Mouse (Mus musculus) Patski (cell line): ENCODE data around the gene Tmem181a. TPM values are rescaled to one million over a fixed set of nuclear protein-coding genes. Genes with fewer than 3 reads are reported as not detected.
"Not testable (repeated sequence)": the region's sequence is repeated elsewhere in the genome, so short reads cannot be mapped to it uniquely, and the experiment has no call there.

Experiments used
- ATAC-seq: fragments of 100-300 bp; one replicate; pipeline ENCODE4 v1.8.0; 2021
- CTCF ChIA-PET: fragments of 350-600 bp; sonication (Branson Sonifier 250); formaldehyde crosslinking; loops from one replicate; lab custom pipeline; 2022; ENCODE audit warnings: inconsistent platforms; lab: Charles Lee
- POLR2A ChIA-PET: fragments of 350-600 bp; sonication (Branson Sonifier 250); formaldehyde crosslinking; loops from one replicate; lab custom pipeline; 2022; ENCODE audit warnings: antibody characterized with exemption, inconsistent platforms; lab: Charles Lee
- DNase-seq: peaks from one replicate; pipeline ENCODE4 v3.0.0-alpha.2; 2011; ENCODE audit warnings: low read depth, low spot score
- H3K27me3 ChIP-seq: fragments of 371-371 bp; one replicate; pipeline ENCODE4 v1.5.1; 2021
- in situ Hi-C: fragments of 300-500 bp; cut with MboI; formaldehyde crosslinking; loops from 3 replicates; pipeline ENCODE4 v1.11.1; 2018; ENCODE audit warnings: low pct_unique_long_range_greater_than_20kb, mixed read lengths
- polyA plus RNA-seq: library from polyadenylated mRNA; unstranded; gene quantifications from one replicate; pipeline ENCODE4 v1.2.3, GENCODE M21; 2021

Tmem181a gene
- polyA plus RNA-seq, 1 experiment from 2014 or later = 8.5 TPM

DNA sequence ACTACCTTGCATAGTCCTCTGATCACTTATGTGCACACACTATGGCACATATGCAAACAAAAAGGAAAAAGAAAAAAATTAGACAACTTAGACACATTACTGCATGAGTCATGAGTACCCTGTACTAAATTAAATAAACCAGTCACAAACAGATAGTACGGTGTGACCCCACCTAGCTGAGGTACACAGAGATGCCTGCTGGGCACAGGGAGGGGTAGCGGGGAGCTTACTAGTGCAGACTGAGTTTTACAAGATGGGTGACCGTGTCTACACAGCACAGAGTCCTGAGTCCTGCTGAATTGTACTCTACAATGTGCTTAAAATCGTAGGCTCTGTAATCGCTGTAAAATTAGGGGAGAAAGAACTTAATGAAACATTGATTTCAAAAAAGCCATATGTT is 29.5 kb downstream of the Tmem181a start:
- in situ Hi-C loops, DNase-seq, CTCF ChIA-PET, POLR2A ChIA-PET, H3K27me3 ChIP-seq, ATAC-seq: not testable (repeated sequence)

DNA sequence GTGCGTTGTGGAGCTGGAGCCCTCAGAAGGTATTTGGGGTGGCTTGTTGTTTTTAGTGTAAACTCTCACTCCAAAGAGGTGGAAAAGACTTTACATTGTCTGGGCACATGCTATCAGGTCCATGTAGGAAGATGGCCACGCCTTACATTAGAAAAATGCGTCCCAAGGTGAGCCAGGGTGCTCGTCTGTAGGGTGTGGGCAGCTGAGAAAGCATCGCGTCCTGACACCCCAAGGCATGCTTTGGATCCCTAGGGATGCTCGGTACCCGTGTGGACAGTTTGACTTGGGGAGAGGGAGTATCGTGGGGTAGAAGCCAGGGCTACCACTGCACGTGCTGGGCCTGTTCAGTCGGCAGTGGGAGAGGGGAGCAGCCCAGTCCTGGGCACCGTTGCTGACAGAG is 32.4 kb downstream of the Tmem181a start:
- H3K27me3 ChIP-seq, in situ Hi-C loops, POLR2A ChIA-PET, CTCF ChIA-PET, ATAC-seq, DNase-seq: not testable (repeated sequence)

DNA sequence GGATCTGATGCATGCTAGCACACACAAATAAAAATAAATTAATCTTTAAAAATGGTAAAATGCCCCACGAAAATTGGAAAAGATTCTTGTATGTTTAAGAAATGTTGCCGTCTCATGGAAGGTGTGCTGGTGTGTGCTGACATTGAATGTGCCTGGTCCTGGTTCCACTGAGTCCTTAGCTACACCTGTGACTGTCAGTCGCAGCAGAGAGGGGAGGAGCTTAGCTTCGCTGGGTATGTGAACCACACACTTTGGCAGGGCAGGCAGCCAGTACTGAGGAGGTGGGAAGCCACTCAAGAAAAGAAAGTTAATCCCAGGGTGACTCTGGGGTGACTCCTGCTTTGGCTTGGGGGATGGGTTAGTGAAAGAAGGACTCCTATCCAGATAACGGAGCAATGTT is 37.2 kb downstream of the Tmem181a start:
- ATAC-seq, DNase-seq, H3K27me3 ChIP-seq, POLR2A ChIA-PET, CTCF ChIA-PET, in situ Hi-C loops: not testable (repeated sequence)

DNA sequence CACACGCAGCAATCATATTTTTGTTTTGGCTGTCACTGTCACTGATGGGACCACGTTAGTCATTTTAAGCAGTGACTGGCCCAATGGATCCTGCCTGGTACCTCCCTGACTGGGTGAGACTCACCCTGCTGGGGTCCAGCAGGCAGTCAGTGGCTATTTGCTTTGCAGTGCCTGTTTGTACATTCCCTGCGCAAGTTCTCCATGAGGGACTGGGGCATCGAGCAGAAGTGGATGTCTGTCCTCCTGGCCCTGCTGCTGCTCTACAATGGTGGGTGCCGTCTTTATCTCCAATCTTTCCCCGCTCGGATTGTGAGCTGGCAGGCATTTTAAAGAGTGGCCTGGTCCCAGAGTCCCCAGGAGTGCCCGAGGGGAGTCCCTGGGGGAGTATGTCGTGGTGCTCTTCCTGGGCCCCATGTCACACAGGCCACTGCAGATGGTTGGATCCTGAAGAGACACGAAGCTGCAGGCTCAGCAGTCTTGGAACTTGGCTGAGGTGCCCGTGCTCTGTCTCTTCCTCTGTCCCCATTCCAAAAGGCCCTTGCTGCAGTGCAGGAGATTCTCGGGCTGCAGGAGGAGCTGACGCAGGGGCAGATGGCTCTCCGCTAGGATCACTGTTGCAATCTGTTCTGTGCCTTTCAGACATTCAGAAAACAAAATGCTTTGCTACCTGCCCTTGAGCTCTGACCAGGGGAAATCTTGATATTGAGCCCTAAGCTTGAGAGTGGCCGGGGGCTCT is 40.6 kb downstream of the Tmem181a start:
- H3K27me3 ChIP-seq, POLR2A ChIA-PET, in situ Hi-C loops, DNase-seq, ATAC-seq, CTCF ChIA-PET: not testable (repeated sequence)

DNA sequence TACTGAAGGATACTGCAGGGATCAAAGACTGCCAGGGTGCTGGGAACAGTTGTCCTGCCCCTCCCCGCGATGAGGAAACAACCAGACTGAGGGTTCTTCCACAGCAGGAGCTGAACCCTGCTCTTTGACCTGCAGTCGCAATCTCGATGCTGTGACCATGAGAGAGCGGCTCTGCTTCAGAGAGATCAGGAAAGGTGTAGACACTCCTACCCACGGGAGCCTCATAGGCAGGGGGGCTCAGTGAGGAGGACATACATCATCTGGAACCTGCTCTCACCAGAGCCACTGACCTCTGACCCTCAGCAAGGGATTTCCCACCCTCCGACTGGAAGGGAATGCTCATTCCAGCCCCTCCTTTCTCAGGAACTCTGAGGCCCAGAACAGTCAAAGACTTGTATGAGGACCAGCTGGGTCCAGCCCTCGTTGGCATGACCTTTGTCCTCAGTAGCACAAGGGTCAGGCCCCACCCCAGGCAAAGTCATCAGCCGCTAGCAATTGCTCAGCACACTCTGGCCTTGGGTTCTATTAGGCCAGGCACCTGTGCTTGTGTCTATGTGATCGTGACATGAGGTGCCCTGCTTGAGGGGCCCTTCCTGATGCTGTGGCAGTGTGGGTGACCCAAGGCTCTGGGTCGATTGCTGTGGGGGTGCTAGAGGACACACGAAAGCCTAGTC is 43.7 kb downstream of the Tmem181a start:
- POLR2A ChIA-PET, DNase-seq, CTCF ChIA-PET, H3K27me3 ChIP-seq, in situ Hi-C loops: not testable (repeated sequence)
- ATAC-seq = peak; percentile 4

DNA sequence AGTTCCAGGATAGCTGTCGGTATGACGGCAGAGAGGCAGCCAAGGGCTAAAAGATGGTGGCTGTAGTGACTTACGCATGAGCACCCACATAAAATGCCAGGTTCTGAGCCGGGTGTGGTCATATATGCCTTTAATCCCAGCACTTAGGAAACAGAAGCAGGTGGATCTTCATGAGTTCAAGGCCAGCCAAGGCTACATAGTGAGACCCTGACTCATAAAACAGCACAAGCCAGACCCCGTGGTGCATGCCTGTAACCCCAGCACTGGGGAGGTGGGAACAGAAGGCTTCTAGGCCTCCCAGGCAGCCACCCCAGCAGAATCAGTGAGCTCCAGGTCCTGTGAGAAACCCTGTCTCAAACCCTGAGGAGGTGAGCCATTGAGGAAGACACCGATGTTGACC is 48.2 kb downstream of the Tmem181a start:
- POLR2A ChIA-PET, DNase-seq, in situ Hi-C loops, H3K27me3 ChIP-seq, CTCF ChIA-PET, ATAC-seq: not testable (repeated sequence)

DNA sequence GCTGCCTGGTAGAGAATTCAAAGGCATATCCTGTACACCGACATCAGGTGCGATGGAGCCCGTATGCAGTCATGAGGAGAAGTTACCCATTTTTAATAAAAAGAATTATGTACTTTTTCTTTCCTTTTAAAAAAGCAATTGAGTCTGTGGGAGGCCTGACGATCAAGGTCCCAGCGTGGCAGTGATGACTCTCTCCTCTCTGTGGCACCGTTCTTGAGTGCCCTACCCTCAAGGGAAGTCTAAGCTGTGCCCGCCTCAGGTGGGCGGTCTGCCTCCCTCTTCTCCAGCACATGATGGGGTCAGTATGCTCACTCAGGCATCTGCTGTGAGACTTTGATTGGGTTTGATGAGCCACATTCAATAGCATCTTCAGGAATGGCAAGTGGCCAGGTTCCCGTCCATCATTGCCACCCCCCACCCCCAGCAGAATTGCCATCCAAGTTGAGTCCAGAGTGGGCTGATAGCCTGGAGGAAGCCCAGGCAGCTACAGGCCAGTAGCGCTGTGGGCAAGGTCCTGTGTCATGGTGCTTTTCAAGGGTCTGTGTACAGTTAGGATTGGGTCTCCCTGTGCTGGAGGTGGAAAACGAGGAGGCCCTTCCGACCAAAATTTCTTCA is 49.1 kb downstream of the Tmem181a start:
- in situ Hi-C loops, DNase-seq, CTCF ChIA-PET, ATAC-seq, H3K27me3 ChIP-seq, POLR2A ChIA-PET: not testable (repeated sequence)

DNA sequence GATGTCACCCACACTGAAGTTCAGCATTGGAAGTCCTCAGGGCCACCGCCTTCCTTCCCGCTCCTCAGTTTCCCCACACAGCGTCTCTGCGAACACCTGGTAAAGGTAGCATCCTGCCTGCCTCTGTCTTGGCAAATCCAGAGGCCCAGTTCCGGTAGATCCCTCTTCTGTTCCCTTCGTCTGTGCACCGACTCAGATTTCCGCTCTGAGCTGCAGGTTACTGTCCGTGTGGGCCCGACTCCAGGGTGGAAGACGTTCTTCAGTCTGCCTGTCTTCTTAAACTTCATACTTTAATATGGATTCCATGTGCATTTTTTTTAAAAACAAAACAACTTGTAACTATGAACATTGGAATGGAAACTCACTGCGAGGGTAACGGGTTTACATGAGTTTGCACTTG is 49.8 kb downstream of the Tmem181a start:
- in situ Hi-C loops, CTCF ChIA-PET, POLR2A ChIA-PET, H3K27me3 ChIP-seq, DNase-seq, ATAC-seq: not testable (repeated sequence)

DNA sequence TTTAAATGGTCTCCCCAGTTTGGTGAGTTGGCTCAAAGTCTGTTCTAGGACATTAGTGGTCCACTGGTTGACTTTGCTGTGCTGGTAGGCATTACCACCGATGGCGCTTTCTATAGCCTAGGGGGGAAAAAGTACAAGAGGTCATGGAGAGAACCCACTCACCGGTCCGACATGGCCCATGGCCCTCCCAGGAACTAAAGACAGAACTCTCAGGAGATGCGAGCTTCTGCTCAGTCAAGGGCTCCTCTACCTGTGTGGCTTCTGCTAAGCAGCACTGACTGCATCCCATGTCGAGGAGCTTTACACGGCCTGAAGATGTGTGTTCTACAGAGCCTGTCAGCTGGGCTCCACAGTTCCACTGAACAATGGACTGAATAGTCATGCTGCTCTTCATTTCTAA is 55.1 kb downstream of the Tmem181a start:
- in situ Hi-C loops, CTCF ChIA-PET, POLR2A ChIA-PET: not testable (repeated sequence)

DNA sequence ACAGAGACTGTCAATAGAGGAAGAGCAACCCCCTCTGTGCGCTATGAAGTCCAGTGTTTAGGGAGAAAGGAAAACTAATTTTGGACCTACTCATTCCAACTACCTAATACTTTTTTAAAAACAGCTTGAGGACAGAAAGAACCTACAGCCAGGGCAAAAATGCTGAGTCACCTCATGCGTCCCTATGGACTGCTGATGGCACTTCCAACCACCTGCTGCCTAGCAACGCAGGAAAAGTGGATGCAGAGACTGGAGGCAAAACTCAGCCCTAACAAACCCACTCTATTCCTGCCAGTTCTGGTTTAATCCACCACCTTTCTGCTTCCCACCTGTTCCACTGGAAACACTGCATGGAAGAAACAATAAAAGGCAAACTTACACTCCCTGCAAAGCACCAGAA is 56.1 kb downstream of the Tmem181a start:
- H3K27me3 ChIP-seq, CTCF ChIA-PET, in situ Hi-C loops, POLR2A ChIA-PET, DNase-seq, ATAC-seq: not testable (repeated sequence)

More for the DNA sequence above, 55.1 kb downstream of the Tmem181a start:
- ATAC-seq, DNase-seq, H3K27me3 ChIP-seq: not testable (repeated sequence)

DNA sequence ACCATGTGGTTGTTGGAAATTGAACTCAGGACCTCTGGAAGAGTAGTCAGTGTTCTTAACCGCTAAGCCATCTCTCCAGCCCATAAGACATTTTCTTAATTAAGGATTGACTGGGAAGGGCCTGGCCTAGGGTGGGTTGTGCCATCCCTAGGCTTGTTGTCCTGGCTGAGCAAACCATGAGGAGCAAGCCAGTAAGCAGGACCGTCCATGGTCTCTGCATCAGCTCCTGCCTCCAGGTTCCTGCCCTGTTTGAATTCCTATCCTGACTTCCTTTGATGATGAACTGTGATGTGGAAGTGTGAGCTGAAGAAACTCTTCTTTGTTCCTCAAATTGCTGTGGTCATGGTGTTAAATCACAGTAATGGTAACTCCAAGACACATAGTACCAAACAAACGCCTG is 57.8 kb downstream of the Tmem181a start:
- in situ Hi-C loops, ATAC-seq, DNase-seq, POLR2A ChIA-PET, H3K27me3 ChIP-seq, CTCF ChIA-PET: not testable (repeated sequence)

DNA sequence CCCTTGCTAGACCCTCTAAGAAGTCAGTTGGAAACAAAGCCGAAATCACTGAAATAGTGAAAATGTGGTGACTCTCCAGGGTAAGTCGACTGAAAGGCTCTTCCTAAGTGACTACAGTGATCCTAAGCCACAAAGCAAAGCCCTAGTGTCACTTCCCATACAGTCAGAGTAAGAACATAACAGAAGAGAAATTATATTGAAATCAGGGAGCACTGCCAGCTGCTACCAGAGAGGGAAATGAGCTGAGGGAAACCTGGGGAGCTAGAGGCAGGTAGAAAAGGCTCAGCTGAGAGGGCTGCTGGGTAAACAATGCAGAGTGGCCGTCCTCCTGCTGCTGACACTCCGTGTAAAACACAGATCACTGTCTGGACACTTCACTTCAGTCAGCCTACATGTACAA is 59.0 kb downstream of the Tmem181a start:
- H3K27me3 ChIP-seq, POLR2A ChIA-PET, CTCF ChIA-PET, DNase-seq, ATAC-seq, in situ Hi-C loops: not testable (repeated sequence)

DNA sequence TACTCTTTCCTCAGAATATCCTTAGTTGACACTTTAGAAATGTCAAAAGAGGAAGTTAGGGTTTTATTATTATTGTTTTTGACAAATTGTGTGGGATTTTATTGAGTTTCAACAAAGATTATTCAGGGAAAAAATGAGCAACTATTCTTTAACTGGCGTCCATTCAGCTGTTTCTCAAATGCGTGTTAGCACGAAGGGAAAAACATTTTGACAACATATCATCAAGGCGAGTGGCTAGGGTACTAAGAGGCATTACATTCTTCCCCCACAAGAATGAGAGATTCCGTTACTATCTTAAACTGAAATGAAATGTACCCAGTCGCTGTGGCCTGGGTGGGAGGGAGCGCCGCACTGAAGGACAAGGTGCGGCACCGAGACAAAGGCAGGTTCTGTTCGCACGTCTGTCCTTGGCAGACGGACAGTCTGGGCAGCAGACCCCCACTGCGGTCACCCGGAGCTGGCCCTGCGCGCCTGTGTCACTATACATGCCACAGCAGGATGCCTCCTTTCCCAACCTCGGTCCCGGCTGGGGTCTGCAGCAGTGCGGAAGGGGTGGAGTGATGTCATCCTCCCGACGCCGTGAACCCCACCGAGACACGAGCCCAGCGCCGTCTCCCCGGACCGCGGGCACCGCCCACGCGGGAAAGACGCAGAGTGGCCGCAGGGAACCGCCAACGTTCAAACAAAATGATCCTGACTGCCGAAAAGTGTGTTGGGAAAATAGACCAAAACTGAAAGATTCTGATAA is 59.9 kb downstream of the Tmem181a start:
- DNase-seq, CTCF ChIA-PET, in situ Hi-C loops, H3K27me3 ChIP-seq, POLR2A ChIA-PET: not testable (repeated sequence)
- peak; percentile 40 for ATAC-seq

DNA sequence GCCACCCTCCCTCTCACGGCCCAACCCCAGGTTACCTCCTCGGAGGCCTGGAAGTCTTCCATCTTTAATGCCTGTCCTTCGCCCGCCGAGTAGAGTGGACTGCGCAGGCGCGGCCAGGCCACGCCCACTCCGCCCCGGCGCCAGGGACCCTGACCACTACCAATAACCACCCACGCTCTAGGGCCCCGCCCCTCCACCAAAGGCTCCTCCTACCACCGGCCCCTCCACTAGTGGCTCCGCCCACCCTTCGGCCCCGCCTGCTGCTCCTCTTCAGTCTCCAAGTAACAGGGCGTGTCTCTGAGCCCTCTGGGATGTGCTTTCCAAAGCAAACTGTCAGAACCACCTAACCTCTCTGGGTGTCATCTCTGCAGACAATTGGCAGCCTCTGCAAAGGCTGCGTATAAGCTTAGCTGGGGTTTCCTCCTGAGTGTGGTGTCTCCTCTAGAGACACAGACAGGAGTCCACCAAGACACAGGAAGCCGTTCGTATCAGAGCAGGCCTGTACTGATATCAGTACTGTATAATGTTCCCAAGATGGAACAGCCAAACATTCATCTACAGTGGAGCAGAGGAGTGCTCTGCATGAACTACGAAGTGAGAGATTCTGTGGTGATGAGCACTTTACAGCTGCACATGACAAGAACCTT is 60.8 kb downstream of the Tmem181a start, which contains the start of gene Dynlt1a:
TSS of gene Dynlt1a (minus strand) at position 162 of the 647 bp plus-strand sequence.
- in situ Hi-C loops, H3K27me3 ChIP-seq, POLR2A ChIA-PET, CTCF ChIA-PET: not testable (repeated sequence)
- DNase-seq = peak; percentile 38
- peak; percentile 88 for ATAC-seq
